Mouse (Mus musculus): ENCODE data around the gene Rwdd3. TPM values are rescaled to one million over a fixed set of nuclear protein-coding genes. Genes with fewer than 3 reads are reported as not detected.

Gene Rwdd3
- total RNA-seq, 2 experiments from 2014 or later: 2.0 to 2.7 TPM

DNA sequence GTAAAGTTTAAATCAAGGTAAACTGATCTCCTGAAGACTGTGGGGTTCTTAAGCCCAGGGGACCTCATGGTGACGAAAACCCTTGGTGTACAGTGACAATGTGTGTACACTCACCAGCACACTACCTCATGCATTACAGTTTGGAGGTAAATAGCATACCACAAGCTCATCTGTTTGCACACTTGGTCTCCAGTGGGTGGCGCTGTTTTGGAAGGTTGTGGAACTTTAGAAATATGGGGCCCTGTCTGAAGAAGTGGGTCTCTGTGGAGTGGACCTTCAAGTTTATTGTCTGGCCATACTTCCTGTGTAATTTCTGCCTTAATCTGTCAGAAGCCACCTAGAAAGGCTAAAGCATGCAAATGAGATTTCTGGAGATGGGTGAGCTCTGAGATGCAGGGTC, 9.8 kb downstream of the Rwdd3 start:
- DNase-seq: no peak
- intact Hi-C loops (cut with DNase I): no loop called here

DNA sequence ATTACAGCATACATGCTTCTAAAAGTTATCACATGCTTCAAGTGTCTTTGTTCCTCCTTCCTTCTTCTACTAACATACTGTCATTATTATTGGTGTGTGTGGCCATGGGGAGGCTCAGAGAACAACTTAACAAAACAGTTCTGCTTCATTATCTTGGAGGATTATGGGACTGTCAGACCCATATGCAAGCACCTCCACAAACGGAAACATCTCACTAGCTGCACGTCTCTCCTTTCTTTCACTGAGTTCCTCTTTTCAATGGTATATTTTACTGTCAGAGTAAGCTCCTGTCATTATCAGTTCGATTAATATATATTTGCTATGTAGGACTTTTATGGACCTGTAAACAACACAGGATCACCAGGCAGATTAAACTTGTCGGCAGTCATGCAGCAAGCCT, 11.1 kb downstream of the Rwdd3 start:
- intact Hi-C loops (cut with DNase I): no loop called here
- DNase-seq: no peak

DNA sequence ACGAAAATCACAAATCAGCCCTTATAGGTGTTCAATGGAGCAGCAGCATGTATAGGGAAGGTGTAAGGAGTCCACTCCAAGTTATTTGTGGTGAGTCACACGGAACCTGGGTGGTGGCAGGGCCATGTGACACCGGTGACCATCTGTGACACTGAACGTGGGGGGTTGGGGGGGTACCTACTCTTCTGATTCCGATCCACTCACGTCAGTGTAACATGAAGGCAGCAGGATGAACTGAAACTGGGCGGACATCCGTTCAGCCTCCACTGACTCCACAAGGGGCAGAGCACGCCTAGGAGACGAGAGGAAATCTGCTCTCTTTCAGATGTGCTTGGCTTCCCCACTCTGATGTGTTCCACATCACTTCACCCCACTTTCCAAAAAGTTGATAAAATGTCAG, 11.9 kb downstream of the Rwdd3 start:
- intact Hi-C loops (cut with DNase I): no loop called here
- DNase-seq: no peak

DNA sequence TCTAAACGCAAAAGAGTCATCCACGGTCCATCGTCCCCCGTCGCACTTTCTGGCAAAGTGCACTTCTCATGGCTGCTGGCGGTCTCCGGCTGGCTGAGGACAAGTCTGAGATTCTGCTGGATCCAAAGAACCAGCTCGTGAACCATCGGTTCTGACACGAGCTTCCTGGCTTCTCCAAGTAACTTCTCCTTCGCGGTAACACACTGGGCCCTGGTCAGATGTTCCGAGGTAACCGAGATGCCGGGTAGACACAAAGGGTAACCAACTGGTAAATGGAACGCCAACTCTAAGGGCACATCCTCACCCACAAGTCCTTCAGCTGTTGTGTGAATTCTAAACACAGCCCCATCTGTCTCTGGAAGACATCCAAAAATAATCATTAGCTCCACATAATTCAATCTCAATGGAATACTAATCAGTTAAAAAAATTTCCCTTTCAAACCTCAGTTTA, 12.6 kb downstream of the Rwdd3 start:
- DNase-seq: no peak
- intact Hi-C loops (cut with DNase I): no loop called here

DNA sequence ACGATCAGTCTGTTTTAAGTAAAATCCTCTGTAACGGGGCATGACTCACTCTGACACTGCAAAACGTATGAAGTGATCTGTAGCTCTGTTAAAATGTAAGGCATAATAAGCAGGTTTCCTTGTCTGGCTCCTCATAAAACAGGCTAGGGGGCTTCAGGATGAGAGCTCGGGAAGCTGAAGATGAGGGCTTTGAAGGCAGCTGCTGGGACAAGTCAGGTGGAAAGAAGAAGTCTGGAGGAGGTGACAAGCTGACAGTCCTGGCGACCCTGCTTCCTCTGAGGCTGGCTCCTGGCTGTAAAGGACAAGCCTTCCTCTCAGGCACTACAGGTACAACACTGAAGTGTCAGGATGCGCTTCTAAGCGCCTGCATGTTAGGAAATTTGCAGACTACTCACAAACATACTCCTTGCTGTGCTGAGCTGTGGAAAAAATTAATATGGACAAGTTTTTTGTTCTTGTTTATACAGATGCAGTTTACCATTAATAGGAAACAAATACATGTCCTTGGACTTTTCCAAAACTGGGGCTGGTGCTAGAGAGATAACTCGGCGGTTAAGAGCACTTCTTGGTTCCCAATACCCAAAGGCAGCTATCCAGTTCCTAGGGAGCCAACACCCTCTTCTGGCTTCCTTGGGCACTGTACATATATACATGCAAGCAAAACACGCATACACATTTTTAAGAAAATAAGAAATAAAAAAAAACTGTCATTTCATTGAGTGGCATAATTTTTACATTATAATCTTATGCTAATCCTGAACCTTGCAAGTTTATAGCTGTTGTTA, 13.8 kb downstream of the Rwdd3 start:
- intact Hi-C loops (cut with DNase I): no loop called here

DNA sequence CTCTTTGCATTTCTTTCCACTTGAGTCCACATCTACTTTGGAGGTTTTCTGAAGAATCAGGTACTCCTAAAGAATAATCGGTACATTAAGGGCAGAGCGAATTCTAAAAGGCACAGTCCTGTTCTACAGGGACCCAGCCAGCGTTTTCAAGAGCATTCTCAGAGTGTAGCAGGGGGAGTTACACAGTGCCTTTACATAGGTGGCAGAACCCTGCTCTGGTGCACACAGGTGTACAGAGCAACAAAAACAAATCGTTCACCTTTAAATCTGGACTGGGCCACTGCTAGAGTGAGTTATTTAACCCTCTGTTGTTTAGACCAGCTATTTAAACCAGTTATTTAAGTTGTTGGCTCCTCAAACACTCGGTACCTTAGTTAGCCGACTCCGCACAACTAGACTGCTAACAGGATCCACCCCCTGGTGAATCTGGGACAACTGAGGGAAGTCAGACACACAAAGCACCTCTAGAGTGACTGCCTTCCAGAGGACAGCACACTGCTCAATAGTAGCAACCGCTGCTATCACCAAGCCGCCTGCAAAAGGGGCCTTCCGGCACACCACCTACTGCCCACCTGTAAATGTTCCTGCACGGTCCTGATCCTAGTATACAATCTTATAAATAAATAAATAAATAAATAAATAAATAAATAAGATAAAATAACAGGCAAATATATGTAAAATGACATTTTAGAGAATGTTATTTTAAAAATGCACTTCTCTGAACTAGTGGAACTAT, 14.9 kb downstream of the Rwdd3 start:
- DNase-seq: no peak
- intact Hi-C loops (cut with DNase I): no loop called here

More for the DNA sequence above, 13.8 kb downstream of the Rwdd3 start:
- DNase-seq: no peak

DNA sequence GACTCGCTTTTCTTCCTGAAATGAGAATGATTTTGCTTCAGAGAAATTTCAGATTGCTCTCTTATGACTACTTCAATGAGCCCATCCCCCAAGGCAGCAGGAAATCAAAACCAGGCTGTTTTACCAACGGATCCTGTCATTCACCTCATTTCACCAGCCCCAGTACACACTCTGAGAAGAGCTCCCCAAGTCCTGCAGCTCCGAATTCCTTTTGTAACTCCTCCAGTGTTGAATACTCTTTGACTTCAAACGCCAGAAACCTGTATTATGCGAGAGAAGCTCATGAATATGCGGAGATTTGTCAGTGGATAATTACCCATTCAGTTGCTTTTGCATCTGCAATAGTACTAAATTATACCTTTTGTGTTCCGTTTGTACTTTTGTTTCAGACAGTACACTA, 15.5 kb downstream of the Rwdd3 start:
- intact Hi-C loops (cut with DNase I): no loop called here
- DNase-seq: no peak

DNA sequence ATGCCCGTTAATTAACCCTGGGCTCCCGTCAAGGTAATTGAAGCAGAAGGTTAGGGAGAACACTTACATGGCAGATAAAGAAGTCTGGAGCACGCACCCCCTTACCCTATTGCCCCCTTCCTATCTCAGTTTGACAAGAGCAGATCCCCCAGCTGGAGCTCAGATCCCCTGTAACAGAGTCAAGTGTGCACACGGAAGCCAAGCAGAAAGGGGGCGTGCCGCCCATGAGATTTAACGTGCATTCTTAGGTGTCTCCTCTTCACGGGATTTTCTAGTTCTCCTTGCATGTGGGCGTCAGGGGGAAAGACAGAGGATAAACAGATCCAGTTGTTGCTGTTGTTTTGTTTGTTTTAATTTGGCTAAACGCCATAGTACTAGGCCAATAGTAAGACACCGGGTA, 37.6 kb downstream of the Rwdd3 start:
- DNase-seq: no peak
- intact Hi-C loops (cut with DNase I): no loop called here

DNA sequence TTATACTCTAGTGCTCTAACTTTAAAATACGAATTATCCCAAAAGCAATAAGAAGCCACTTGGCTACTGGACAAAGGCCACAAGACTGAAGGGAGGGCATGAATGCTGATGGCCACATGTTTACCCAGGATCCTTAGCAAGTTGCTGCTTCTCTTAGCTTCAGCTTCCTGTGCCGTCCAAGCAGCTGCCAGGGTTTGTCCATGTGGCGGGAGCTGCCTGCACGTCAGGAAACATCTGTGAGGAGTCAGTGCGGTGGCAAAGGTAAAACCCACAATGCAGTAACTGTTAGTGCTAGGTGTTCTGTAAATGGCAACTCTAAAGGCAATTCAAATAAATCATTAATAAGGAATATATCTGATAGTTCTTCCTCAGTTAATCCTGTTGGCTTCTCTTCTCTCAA, 38.5 kb downstream of the Rwdd3 start:
- intact Hi-C loops (cut with DNase I): no loop called here
- no peak for DNase-seq

DNA sequence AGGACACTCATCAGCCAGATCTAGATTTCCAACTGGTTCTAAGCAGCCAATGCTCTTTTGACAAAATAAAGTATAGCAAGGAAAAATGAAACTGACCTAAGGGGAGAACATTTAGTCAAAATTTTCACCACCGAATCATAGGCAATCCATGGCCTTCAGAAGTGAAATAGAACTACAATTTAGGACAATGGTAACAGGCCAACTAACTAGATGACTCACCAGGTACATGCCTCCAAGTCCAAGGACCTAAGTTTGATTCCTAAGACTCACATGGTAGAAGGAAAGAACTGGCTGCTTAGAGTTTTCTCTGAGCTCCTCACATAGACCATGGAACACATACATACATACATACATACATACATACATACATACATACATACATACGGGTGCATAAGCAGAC, 44.3 kb downstream of the Rwdd3 start:
- intact Hi-C loops (cut with DNase I): no loop called here

DNA sequence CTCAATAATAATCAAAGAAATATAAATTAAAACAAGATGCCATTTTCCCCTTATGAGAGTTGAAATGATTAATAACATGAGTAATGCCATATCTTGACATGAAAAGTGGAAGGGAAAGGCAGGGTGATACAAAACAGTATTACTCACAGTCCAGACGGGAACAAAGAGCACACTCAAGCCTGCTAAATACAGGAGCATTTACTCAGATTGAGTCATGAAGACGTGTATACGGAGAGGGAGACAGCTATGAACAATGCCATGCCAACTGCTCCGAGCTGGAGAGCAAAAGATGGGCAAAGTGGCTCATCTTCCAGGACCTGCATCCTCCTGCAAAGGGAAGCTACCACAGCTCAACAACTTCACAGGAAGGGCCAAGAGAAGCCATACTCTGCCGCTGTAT, 45.0 kb downstream of the Rwdd3 start:
- intact Hi-C loops (cut with DNase I): no loop called here
- DNase-seq: no peak

More for the DNA sequence above, 44.3 kb downstream of the Rwdd3 start:
- DNase-seq: no peak

DNA sequence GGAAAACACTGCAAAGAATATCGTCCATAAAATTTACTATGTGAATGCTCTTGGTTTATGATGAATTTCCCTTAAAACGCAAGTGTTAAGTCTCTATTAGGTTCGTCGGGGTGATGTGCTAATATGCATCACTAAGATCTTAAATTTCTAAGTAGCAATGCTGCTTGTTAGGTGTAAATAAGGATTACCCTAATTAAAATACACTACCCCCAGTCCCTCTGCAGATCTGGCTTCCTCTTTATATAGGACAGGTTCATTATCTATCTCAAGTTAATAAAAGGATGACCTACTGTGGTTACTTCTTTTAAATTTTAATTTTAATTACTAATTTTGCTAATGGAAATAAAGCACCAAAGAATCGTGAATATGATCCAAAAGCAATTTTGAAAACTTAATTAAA, 50.4 kb downstream of the Rwdd3 start:
- DNase-seq: no peak
- intact Hi-C loops (cut with DNase I): no loop called here

DNA sequence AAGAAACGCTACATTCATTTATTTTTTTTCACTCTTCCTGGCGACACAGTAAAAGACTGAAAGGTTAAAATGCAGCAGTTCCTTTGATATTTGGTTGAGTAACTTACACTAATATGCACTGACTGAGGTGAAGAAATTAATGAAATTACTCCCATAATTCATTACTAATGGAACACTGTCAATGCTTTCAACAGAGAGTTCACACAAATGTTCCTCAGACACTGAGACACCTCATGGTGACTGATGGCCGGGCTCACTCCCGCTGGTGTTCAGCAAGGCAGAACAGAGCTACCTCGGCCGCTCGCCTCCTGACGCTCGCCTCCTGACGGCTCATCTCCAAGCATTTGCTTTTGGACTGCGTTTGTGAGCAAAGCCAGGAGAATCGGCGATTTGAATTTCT, 54.9 kb downstream of the Rwdd3 start:
- intact Hi-C loops (cut with DNase I): no loop called here
- no peak for DNase-seq

DNA sequence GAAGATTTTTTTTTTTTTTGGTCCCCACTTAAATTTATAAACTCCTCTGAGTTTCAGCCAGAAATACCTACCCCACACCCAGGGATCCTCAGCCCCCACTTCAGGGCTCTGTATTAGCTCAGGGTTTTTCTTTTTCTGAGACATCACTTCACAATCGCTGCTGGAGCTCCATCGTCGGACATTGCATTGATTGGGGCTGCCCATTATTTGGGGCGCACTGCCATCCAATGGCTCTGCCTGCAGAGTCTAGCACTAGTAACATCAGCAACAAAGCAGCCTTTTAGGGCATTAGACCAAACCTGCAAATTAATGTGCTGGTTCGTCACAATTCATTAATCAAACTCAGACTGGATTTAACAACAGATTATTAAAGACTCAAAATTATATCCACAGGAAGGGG, 55.4 kb downstream of the Rwdd3 start:
- intact Hi-C loops (cut with DNase I): no loop called here
- no peak for DNase-seq

DNA sequence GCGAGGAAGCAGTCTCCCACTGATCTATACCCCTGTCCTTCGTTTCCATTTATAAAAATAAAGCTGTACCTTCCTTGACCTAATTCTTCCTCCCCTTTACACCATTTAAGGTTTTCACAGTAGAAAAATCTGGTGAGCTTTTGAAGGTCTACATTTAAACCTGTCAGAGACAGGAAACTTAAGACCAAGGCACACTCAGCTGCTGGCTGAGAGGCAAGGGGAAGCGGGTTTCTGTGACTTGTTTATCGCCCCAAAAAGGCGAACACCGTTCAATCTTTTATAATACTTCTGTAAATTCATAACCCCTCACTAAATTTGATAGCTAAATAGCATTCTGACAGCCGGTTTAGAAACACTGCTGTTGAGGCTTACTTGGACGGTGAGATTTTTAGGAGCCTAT, 60.4 kb downstream of the Rwdd3 start:
- intact Hi-C loops (cut with DNase I): no loop called here
- no peak for DNase-seq

DNA sequence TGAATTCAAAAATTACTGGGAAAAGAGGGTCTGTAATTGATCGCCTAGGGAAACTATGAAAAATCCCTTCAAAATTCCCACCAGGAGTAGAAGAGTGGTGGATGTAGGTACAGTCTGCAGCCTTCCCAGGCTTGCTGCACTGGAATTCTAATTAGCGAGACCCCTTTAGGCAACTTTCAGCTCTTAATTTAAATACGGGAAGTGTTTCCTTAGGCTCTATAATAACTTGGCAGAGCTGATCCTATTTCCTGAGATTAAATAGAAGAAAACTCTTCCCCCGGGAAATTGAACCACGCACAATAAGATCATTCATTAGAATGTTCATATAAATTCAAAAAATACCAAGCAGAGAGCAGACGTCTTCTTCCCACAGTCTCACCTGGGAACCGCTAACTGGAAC, 61.1 kb downstream of the Rwdd3 start:
- intact Hi-C loops (cut with DNase I): no loop called here
- no peak for DNase-seq

DNA sequence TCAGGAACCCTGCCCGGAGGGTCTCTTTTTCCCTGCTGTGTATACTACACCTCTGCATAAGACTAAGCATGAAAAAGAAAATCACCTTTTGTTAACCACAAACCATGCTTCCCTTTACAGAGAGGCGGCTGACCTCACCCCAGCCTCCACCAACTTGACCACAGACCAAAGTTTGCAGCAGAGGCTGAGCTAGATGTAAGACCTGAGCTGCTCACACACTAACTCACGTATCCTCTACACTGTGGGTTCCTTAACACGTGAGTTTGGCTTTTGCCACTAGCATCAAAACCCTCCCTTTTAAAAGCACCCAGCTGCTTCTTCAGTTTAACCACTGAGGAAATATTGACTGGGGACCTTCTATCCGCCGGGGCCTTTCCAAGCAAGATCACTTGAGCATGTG, 64.0 kb downstream of the Rwdd3 start:
- intact Hi-C loops (cut with DNase I): no loop called here
- DNase-seq: no peak

DNA sequence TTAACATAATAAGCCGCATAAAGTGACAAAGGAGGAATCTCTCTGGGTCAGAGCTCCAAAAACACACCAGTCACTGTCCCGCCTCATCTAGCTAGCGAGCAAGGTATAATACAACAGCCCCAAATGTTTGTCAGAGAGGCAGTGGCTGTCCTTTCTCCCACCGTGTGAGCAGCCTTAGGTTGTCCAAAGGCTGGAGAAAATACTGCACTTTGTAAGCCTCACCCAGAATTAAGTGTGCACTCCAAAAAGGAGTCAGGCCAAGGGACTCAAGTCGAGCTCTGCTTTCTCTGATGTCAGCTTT, 66.1 kb downstream of the Rwdd3 start:
- intact Hi-C loops (cut with DNase I): no loop called here
- DNase-seq: no peak

Data from heart, postnatal 36 days (tissue).